Mouse (Mus musculus) neutrophil, adult 5-6 weeks (primary cell): ENCODE measurements at regions not wholly inside any gene's neighbourhood (a gene's known extent, or its start where the extent isn't known, plus 50 kb on each side); places are given as distances from the start of the nearest gene placed in this dataset.
A peak's percentile ranks its signal among the peaks of the same experiment; 100 is the strongest.

Source experiments
- ATAC-seq: fragments of 151-379, 151-347 bp; 2 replicates; pipeline ENCODE4 v1.8.0; 2017; ENCODE audit warnings: mild to moderate bottlenecking, moderate TSS enrichment; ENCODE audit not compliant: insufficient number of reproducible peaks, poor library complexity, low FRiP score, severe bottlenecking; ENCODE audit errors: extremely low read depth

- ATAC-seq = no peak
Observed at GRCm38 (mm10) chr12:107105017-107105416, 383.4 kb upstream of the 3110018I06Rik start.

GRCm38 (mm10) chr12:107111908-107112770 lies 376.3 kb upstream of the 3110018I06Rik start:
- ATAC-seq = no peak

GRCm38 (mm10) chr12:107118364-107118763 lies 370.1 kb upstream of the 3110018I06Rik start:
- 0 out of 2 replicates have a peak, but pooled peaks have one; percentile 30 for ATAC-seq

DNA sequence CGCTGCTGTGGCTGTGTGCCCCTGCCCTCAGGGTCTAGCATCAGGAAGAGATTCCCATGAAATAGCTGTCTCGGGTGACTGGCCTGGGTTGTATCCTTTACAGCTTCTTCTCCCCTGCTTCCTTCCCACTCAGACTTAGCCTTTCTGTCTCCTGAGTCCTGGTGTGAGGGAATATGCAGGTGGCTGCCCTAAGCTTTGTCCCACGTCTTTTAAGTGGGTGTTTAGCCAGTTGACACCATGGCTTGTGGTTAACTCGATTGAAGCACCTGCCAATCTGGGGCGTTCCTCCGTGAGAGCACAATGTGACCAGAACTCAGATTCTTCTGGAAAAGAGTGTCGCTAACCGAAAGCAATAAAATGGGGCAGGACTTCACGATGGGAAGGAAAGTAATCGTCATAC lies 369.4 kb upstream of the 3110018I06Rik start:
- no peak for ATAC-seq

DNA sequence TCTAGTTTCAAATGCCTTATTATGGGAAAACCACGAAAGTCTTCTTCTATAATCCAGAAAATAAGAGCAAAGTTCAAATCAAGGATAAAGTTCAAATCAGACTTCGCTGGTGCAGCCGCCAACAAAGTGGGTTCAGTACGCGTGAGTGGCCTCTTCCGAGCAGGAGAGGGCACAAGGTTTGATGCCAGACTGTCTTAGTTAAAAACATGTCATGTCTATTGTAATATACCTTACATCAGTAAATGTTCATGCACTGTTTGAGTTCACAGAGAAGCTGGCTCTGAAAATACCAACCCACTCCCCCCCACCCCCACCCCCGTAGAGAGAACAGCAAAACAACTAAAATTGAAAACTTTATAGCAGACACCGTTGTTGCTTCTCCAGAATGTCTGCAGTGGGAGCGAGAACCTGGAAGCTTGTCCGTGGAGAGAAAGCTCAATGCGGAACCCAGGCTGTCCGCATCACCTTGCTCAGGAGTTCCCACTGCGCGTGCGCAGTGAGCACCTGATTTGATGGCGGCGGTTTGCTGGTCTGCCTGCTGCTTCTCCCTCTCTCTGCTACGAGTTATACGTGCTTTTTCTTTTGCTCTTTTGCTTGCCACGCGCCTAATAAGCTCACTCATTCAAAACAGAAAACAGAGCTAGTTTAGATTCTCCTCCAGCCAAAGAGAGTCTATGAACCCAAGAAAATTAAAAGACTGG lies 367.8 kb upstream of the 3110018I06Rik start:
- ATAC-seq = no peak

- no peak for ATAC-seq
Observed at GRCm38 (mm10) chr12:107121990-107122389, 366.4 kb upstream of the 3110018I06Rik start.

DNA sequence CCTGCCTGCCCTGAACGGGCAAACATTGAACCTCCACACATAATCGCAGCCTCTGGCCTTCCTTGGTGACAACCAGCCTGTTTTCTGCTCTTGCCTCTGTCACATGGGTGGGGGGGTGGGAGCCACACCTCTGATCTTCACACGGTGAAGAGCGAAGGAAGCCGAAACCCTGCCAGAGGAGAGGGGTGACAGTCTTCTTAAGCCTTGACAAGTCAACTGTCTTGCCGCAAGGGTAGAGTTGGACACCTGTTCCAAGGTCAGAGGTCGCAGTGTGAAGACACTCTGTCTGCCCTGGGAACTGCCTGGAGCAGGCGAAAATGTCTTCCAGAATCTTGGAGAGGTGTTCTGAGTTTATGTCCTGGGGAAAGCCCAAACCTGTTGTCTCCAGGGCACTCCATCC lies 364.8 kb upstream of the 3110018I06Rik start:
- ATAC-seq = no peak

- ATAC-seq = no peak
Observed at GRCm38 (mm10) chr12:107124263-107124885, 364.1 kb upstream of the 3110018I06Rik start.

DNA sequence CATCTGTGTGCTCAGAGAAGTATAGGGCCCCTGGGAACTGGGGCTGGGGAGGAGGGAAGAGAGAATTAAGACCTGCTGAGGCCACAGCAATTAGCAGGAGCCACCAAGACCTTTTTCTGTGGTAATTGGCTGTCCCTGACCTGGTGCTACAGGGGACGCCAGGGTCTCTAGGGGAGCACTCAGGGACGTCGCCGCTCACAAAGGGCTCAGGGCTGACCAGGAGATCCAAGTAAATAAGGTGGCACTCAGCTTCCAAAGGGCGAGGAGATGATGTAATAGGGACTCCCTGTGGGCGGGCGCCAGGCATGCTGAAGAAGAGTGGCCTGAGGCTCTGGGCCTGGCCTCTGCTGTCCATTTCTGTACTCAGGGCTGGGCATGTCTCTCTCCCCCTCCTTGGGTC lies 363.2 kb upstream of the 3110018I06Rik start:
- no peak for ATAC-seq

DNA sequence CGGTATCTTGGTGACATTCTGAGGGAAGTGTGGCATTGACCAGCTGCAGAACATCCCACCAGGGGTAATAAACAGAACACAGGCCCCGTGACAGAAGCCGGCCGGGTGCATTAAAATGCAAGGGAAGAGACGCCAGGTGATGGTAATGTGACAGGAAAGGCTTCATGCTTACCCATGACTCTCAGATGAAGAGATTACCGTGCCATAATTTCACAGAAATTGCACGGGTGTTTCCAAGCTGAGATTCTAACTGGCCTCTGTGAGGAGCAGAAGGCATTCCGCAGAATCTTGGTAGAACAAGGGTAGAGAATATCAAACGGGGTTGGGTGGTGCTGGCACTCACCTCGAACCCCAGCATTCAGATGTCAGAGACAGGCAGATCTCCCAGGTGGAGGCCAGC lies 362.4 kb upstream of the 3110018I06Rik start:
- no peak for ATAC-seq

- no peak for ATAC-seq
Observed at GRCm38 (mm10) chr12:107127591-107127990, 360.8 kb upstream of the 3110018I06Rik start.

- ATAC-seq = no peak
Observed at GRCm38 (mm10) chr12:107129232-107129631, 359.2 kb upstream of the 3110018I06Rik start.

DNA sequence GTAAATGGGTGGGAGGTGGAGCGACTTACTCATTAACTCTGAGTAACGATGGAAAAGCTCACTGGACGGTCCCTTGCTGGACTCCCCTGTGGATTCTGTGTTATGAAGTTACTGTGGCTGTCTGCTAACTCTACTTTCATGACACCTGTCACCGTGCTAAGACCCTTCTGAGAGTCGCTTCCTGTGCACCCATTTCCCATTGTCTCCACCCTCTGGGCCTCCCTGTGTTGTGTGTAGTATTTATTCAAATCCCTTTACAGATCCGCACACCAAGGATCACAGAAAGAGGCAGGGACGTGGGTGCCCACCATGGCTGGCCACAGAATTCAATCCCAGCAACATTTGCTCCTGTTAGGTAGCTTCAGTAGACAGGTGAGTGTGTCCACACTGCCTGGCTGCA lies 357.1 kb upstream of the 3110018I06Rik start:
- no peak for ATAC-seq

DNA sequence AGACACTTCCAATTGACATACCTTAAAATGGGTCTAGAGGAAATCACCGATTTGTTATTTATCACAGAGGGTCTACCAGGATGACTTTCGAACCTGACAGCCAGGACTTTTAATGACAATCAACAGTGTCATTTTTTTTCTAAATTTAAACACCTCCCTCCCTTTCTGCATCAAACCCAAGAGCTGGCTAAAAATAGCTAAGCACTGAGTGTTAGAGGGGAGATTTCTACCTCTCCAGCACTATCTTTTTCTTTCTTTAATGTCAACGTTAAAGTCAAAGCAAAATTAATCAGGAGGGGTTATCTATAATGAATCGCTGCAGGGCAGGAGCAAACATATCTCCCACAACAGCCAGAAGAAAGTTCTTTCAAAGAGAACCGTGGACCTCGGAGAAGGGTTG lies 356.6 kb upstream of the 3110018I06Rik start:
- no peak for ATAC-seq

- no peak for ATAC-seq
Observed at GRCm38 (mm10) chr12:107132501-107132900, 355.9 kb upstream of the 3110018I06Rik start.

DNA sequence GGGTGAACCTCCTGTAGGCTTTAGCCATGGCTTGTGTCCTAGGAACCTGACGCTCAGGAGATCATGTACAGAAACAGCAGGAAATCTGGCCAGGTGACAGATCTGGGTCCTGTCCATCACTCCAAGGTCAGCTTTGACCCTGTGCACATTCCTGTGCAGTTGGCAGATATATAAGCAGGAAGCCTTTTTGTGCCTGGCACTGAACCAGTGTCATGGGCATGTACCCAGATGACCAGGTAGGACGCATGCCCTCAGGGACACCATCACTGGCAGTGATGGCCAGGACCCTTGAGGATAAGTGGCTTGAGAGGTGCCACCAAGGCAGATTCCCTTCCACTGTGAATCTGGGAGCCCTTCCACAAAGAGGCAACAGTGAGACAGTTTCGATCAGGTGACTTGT lies 354.1 kb upstream of the 3110018I06Rik start:
- no peak for ATAC-seq

GRCm38 (mm10) chr12:107138677-107139400 lies 349.6 kb upstream of the 3110018I06Rik start:
- ATAC-seq = no peak

GRCm38 (mm10) chr12:107140957-107141595 lies 347.4 kb upstream of the 3110018I06Rik start:
- 0 out of 2 replicates have a peak, but pooled peaks have one; percentile 4 for ATAC-seq

GRCm38 (mm10) chr12:107142226-107142625 lies 346.2 kb upstream of the 3110018I06Rik start:
- no peak for ATAC-seq
